Mouse (Mus musculus): ENCODE measurements around the gene Tango6. TPM values are rescaled to one million over a fixed set of nuclear protein-coding genes. Genes with fewer than 3 reads are reported as not detected.
"Not testable (repeated sequence)": the region's sequence is repeated elsewhere in the genome, so short reads cannot be mapped to it uniquely, and the experiment has no call there.

The Tango6 gene
- polyA plus RNA-seq, 1 experiment from 2014 or later: 8.9 TPM

GRCm38 (mm10) chr8:106789623-106790022 lies 106.8 kb downstream of the Tango6 start:
- Histone ChIP-seq H3K4me2 (no peak overlapping the region), H3K9me3 (replicated peaks) (no peaks in the 10 kb centered on the region), H3K27ac (ENCODE audit: poor library complexity, severe bottlenecking) (no peak overlapping the region), H3K9ac (no peak overlapping the region), H3K36me3 (no peaks in the 10 kb centered on the region), H3K4me1 (replicated peaks) (peaks cover 8% of the 10 kb centered on the region; the same call in 1 of the 2 replicates), H3K27me3 (replicated peaks) (no peaks in the 10 kb centered on the region), H3K4me3 (no peak overlapping the region)
- WGBS: 44% methylated on average over 4 of the region's 4 CpGs
- ATAC-seq (ENCODE audit: insufficient number of reproducible peaks, low FRiP score): no peak

DNA sequence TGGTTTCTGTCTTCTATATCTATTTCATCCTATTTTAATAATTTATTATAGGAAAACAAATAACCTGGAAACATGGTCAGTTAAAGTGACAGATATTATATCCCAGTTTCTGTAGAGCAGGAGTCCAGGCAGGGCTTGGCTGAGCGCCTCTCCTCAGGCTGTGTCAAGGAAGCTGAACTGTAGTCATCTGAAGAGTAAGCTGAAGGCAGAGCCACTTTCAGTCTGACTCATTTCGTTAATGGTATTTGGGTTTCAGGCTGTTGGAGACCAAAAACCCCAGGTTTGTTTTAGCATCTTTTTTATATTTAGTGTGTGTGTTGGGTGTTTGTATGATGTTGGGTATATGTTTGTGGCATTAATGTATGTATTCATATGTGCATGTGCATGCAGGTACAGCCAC lies 112.0 kb downstream of the Tango6 start:
- 88% methylated on average over 2 of the region's 2 CpGs for WGBS

GRCm38 (mm10) chr8:106799821-106800220 lies 117.0 kb downstream of the Tango6 start:
- 70% methylated on average over 1 of the region's 1 CpGs for WGBS
- no peaks in the 10 kb centered on the region for H3K27me3 ChIP-seq (replicated peaks)

More for the DNA sequence above, 112.0 kb downstream of the Tango6 start:
- Histone ChIP-seq H3K4me2 (no peak overlapping the region), H3K9me3 (replicated peaks) (no peaks in the 10 kb centered on the region), H3K36me3 (no peaks in the 10 kb centered on the region), H3K27me3 (replicated peaks) (no peaks in the 10 kb centered on the region), H3K4me1 (replicated peaks) (0 out of 2 replicates have a peak, but pooled peaks cover 4% of the 10 kb centered on the region), H3K27ac (ENCODE audit: poor library complexity, severe bottlenecking) (no peak overlapping the region), H3K9ac (no peak overlapping the region), H3K4me3 (no peak overlapping the region)
- no peak for ATAC-seq (ENCODE audit: insufficient number of reproducible peaks, low FRiP score)

DNA sequence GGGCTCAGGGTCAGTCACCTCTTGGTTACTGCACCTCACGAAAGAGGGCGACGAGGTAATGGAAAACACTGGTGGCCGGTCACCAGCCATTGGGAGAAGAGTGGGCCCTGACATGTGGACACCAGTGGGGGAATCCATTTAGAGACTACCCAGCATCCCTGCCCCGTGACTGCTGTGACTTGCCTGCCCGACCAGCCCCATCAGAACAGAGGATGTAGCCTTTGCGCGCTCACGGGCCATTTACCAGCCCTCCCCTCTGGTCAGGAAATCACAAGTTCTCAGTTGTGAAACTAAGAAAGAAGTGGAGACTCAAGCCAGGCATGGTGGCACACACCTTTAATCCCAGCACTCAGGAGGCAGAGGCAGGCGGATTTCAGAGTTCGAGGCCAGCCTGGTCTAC lies 118.4 kb downstream of the Tango6 start:
- peaks cover 3% of the 10 kb centered on the region; the same call in 1 of the 2 replicates for H3K36me3 ChIP-seq
- ATAC-seq (ENCODE audit: insufficient number of reproducible peaks, low FRiP score): no peak
- H3K4me2 ChIP-seq: no peak overlapping the region
- H3K27ac ChIP-seq (ENCODE audit: poor library complexity, severe bottlenecking): no peak overlapping the region
- 0 out of 2 replicates have a peak, but pooled peaks cover 4% of the 10 kb centered on the region for H3K9me3 ChIP-seq (replicated peaks)
- 89% methylated on average over 11 of the region's 11 CpGs for WGBS
- H3K9ac ChIP-seq: no peak overlapping the region
- no peak overlapping the region for H3K4me3 ChIP-seq
- H3K27me3 ChIP-seq (replicated peaks): no peaks in the 10 kb centered on the region
- 0 out of 2 replicates have a peak, but pooled peaks cover 2% of the 10 kb centered on the region for H3K4me1 ChIP-seq (replicated peaks)

More at GRCm38 (mm10) chr8:106799821-106800220, 117.0 kb downstream of the Tango6 start:
- H3K36me3 ChIP-seq: no peaks in the 10 kb centered on the region
- 0 out of 2 replicates have a peak, but pooled peaks cover 2% of the 10 kb centered on the region for H3K4me1 ChIP-seq (replicated peaks)
- no peak overlapping the region for H3K4me2 ChIP-seq
- H3K4me3 ChIP-seq: no peak overlapping the region
- no peak overlapping the region for H3K27ac ChIP-seq (ENCODE audit: poor library complexity, severe bottlenecking)
- ATAC-seq (ENCODE audit: insufficient number of reproducible peaks, low FRiP score): no peak
- H3K9me3 ChIP-seq (replicated peaks): no peaks in the 10 kb centered on the region
- no peak overlapping the region for H3K9ac ChIP-seq

DNA sequence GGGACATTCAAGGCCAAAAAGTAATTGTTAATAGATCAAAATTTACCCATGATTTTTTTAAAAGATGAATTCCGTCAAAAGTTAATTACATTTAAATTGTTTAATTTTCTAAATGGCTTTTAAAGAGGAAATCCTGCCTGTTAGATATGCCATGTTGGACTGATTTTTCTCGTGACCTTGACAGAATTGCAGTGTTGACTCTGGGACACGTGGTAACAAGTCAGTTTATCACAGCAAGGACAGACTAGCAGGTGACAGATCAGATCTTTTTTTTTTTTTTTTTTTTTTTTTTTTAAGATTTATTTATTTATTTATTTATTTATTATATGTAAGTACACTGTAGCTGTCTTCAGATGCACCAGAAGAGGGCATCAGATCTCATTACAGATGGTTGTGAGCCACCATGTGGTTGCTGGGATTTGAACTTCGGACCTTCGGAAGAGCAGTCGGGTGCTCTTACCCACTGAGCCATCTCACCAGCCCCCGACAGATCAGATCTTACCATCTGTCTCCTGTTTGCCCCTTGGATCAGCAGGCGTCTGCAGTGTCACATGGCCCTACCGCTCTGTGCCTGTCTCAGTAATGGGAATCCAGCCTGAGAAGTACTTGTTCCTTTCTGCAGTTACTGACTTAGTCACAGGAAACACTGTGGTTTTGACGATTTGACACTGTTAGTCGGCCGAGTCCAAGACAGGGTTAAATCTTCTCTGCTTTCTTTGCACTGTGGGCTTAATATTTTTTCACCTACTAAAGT lies 119.7 kb downstream of the Tango6 start:
- not testable (repeated sequence) for H3K4me3 ChIP-seq; H3K4me1 ChIP-seq (replicated peaks); H3K9me3 ChIP-seq (replicated peaks); H3K27me3 ChIP-seq (replicated peaks); H3K9ac ChIP-seq; H3K4me2 ChIP-seq; ATAC-seq (ENCODE audit: insufficient number of reproducible peaks, low FRiP score); H3K27ac ChIP-seq (ENCODE audit: poor library complexity, severe bottlenecking); H3K36me3 ChIP-seq
- WGBS: 82% methylated on average over 12 of the region's 12 CpGs

- whole genome bisulfite sequencing: 84% methylated on average over 3 of the region's 3 CpGs
- no peak overlapping the region for H3K4me2 ChIP-seq
- H3K9me3 ChIP-seq (replicated peaks): 0 out of 2 replicates have a peak, but pooled peaks cover 4% of the 10 kb centered on the region
- no peak overlapping the region for H3K9ac ChIP-seq
- no peak overlapping the region for H3K4me3 ChIP-seq
- peaks cover 10% of the 10 kb centered on the region; the same call in 1 of the 2 replicates for H3K36me3 ChIP-seq
- H3K27me3 ChIP-seq (replicated peaks): no peaks in the 10 kb centered on the region
- no peak overlapping the region for H3K27ac ChIP-seq (ENCODE audit: poor library complexity, severe bottlenecking)
- no peak for ATAC-seq (ENCODE audit: insufficient number of reproducible peaks, low FRiP score)
- H3K4me1 ChIP-seq (replicated peaks): peaks cover 6% of the 10 kb centered on the region; the same call in 1 of the 2 replicates
Observed at GRCm38 (mm10) chr8:106805859-106806258, 123.0 kb downstream of the Tango6 start.

DNA sequence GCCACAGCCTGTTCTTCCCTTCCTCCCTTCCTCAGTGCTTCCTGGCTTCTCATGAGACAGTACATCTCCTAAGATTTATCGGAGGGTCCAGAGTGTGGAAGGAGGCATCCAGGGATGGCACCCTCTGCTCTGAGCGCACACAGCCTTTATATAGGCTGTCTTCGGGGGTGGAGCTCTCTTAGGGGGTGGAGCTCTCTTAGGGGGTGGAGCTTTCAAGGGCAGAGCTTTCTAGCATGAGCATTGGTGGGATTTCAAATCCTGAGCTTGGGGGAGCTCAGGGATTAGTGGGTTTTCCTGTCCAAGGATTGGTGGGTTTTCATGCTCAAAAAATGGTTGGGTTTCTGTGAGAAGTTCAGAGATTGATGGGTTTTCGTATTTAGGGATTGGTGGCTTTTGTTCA lies 124.6 kb downstream of the Tango6 start:
- WGBS: 93% methylated on average over 4 of the region's 4 CpGs
- Histone ChIP-seq H3K27ac (ENCODE audit: poor library complexity, severe bottlenecking) (no peak overlapping the region), H3K36me3 (peaks cover 14% of the 10 kb centered on the region; the same call in 1 of the 2 replicates), H3K9ac (no peak overlapping the region), H3K9me3 (replicated peaks) (0 out of 2 replicates have a peak, but pooled peaks cover 4% of the 10 kb centered on the region), H3K4me3 (no peak overlapping the region), H3K4me2 (no peak overlapping the region), H3K4me1 (replicated peaks) (peaks cover 16% of the 10 kb centered on the region; the same call in 1 of the 2 replicates), H3K27me3 (replicated peaks) (no peaks in the 10 kb centered on the region)
- no peak for ATAC-seq (ENCODE audit: insufficient number of reproducible peaks, low FRiP score)

DNA sequence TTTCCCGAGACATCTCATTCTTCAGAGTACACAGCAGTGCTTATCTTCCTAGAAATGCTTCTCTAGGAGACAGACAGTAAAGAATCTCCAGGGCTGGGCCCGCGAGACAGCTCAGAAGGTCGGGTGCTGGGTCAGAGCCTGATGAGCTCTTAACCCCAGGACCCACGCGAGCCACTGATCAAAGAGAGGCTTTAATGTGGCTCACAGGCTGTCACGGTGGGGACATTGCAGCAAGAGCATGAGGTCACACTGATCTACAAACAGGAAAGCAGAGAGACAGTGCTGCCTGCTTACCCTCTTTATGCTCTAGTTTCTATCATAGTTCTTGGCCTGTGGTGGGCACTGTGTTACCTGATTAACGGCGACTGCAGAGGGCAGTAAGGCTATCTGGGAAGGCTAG lies 126.9 kb downstream of the Tango6 start:
- Histone ChIP-seq H3K4me1 (replicated peaks) (peaks cover 16% of the 10 kb centered on the region; the same call in 1 of the 2 replicates), H3K4me3 (no peak overlapping the region), H3K27ac (ENCODE audit: poor library complexity, severe bottlenecking) (no peak overlapping the region), H3K4me2 (no peak overlapping the region), H3K9ac (no peak overlapping the region), H3K36me3 (peaks cover 14% of the 10 kb centered on the region; the same call in 1 of the 2 replicates), H3K27me3 (replicated peaks) (no peaks in the 10 kb centered on the region), H3K9me3 (replicated peaks) (0 out of 2 replicates have a peak, but pooled peaks cover 4% of the 10 kb centered on the region)
- no peak for ATAC-seq (ENCODE audit: insufficient number of reproducible peaks, low FRiP score)
- WGBS: 39% methylated on average over 9 of the region's 9 CpGs

- Histone ChIP-seq H3K27ac (ENCODE audit: poor library complexity, severe bottlenecking) (no peak overlapping the region), H3K9ac (no peak overlapping the region), H3K9me3 (replicated peaks) (0 out of 2 replicates have a peak, but pooled peaks cover 4% of the 10 kb centered on the region), H3K4me3 (no peak overlapping the region), H3K4me2 (no peak overlapping the region), H3K27me3 (replicated peaks) (no peaks in the 10 kb centered on the region), H3K36me3 (peaks cover 14% of the 10 kb centered on the region; the same call in 1 of the 2 replicates), H3K4me1 (replicated peaks) (peaks cover 16% of the 10 kb centered on the region; the same call in 1 of the 2 replicates)
- WGBS: 88% methylated on average over 7 of the region's 7 CpGs
- ATAC-seq (ENCODE audit: insufficient number of reproducible peaks, low FRiP score): no peak
Observed at GRCm38 (mm10) chr8:106810406-106810805, 127.5 kb downstream of the Tango6 start.

- peaks cover 26% of the 10 kb centered on the region for H3K4me1 ChIP-seq (replicated peaks)
- no peaks in the 10 kb centered on the region for H3K27me3 ChIP-seq (replicated peaks)
- ATAC-seq (ENCODE audit: insufficient number of reproducible peaks, low FRiP score): no peak
- 83% methylated on average over 4 of the region's 4 CpGs for WGBS
- no peak overlapping the region for H3K9ac ChIP-seq
- H3K4me2 ChIP-seq: no peak overlapping the region
- H3K9me3 ChIP-seq (replicated peaks): no peaks in the 10 kb centered on the region
- no peak overlapping the region for H3K27ac ChIP-seq (ENCODE audit: poor library complexity, severe bottlenecking)
- peaks cover 11% of the 10 kb centered on the region; the same call in 1 of the 2 replicates for H3K36me3 ChIP-seq
- H3K4me3 ChIP-seq: no peak overlapping the region
Observed at GRCm38 (mm10) chr8:106812560-106812959, 129.7 kb downstream of the Tango6 start.

DNA sequence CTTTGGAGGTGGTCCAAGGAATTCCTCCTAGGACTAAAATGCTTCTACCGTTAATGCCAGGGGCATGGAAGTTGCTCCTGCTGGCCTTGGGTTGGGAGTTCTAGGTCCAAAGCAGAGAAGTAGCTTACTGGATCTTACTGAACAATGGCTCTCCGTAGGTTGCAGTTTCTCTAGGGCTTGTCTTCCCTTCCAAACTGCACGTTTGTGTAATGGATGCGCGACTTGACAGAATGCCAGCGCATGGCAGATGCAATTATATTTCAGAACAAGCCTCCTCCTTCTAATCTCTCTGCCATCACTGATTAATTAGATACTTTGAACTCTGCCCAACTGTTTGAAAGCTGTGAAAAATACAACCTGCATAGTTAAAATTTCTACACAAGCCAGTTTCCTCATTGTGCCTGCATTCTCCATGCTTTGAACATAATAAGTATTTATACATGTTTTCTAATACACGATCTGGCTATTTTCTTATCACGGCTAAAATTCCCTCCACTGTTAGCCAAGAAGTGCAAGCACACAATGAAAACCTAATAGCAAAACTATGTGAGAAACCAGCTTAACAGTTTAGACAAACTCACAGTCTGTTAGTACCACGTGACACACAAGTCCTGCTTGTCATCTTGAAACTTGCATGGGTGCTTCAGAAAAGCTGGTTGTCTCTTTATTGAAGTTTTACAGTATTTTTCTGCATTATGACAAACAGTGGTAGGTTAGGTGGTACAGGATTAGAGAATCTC lies 133.7 kb downstream of the Tango6 start:
- Histone ChIP-seq H3K9ac (no peak overlapping the region), H3K27ac (ENCODE audit: poor library complexity, severe bottlenecking) (no peak overlapping the region), H3K36me3 (0 out of 2 replicates have a peak, but pooled peaks cover 3% of the 10 kb centered on the region), H3K4me1 (replicated peaks) (peaks cover 21% of the 10 kb centered on the region), H3K27me3 (replicated peaks) (no peaks in the 10 kb centered on the region), H3K4me3 (no peak overlapping the region), H3K9me3 (replicated peaks) (no peaks in the 10 kb centered on the region), H3K4me2 (no peak overlapping the region)
- ATAC-seq (ENCODE audit: insufficient number of reproducible peaks, low FRiP score): no peak
- WGBS: 83% methylated on average over 9 of the region's 9 CpGs
